Mouse (Mus musculus) hindbrain, postnatal 0 days (tissue): Measurements from ENCODE around the gene 4930595D18Rik. TPM values are rescaled to one million over a fixed set of nuclear protein-coding genes. Genes with fewer than 3 reads are reported as not detected.

Source experiments
- ATAC-seq: fragments of 200-750 bp; cut with Nextera tagmentation; 2 replicates; pipeline ENCODE4 v1.8.0; 2017; ENCODE audit warnings: mild to moderate bottlenecking, moderate TSS enrichment, moderate library complexity
- DNase-seq: peaks from one replicate; pipeline ENCODE4 v3.0.0-alpha.2; 2015; ENCODE audit warnings: low spot score
- H3K27ac ChIP-seq: fragments of 300-500 bp; sonication (generic); 2 replicates; pipeline ENCODE4 v1.5.1; 2014; ENCODE audit warnings: mild to moderate bottlenecking
- H3K27me3 ChIP-seq: fragments of 300-500 bp; sonication (generic); 2 replicates; pipeline ENCODE4 v1.6.1; 2014; ENCODE audit warnings: low read length, mixed read lengths; ENCODE audit not compliant: insufficient read depth
- H3K36me3 ChIP-seq: fragments of 300-500 bp; sonication (generic); 2 replicates; pipeline ENCODE4 v1.6.1; 2014; ENCODE audit warnings: low read length, mixed read lengths; ENCODE audit not compliant: insufficient read depth
- H3K4me1 ChIP-seq: fragments of 300-500 bp; sonication (generic); 2 replicates; pipeline ENCODE4 v1.6.1; 2014; ENCODE audit warnings: antibody characterized with exemption, low read length, mixed read lengths; ENCODE audit not compliant: insufficient read depth
- H3K4me2 ChIP-seq: fragments of 300-500 bp; sonication (generic); 2 replicates; pipeline ENCODE4 v1.6.1; 2014; ENCODE audit warnings: low read depth, mild to moderate bottlenecking, low read length, moderate library complexity, mixed read lengths
- H3K4me3 ChIP-seq: fragments of 300-500 bp; sonication (generic); 2 replicates; pipeline ENCODE4 v1.5.1; 2014; ENCODE audit warnings: low read length
- H3K9ac ChIP-seq: fragments of 300-500 bp; sonication (generic); replicated peaks from 2 replicates; pipeline ENCODE4 v1.6.1; 2014; ENCODE audit warnings: mild to moderate bottlenecking, low read length, moderate library complexity, mixed read lengths
- H3K9me3 ChIP-seq: fragments of 300-500 bp; sonication (generic); 2 replicates; pipeline ENCODE4 v1.6.1; 2016; ENCODE audit warnings: low read length, mixed read lengths
- CTCF ChIP-seq: IDR thresholded peaks from 2 replicates; pipeline ENCODE4 v1.5.1; 2016; ENCODE audit warnings: antibody characterized with exemption, control low read depth, low read depth
- WGBS: fragments of 180-500 bp; shearing (Covaris S2); extraction: QIAGEN DNeasy Blood & Tissue Kit; methylation state at CpG from one replicate; pipeline ENCODE4 v1.1.7; 2014; 5-methylcytosine and 5-hydroxymethylcytosine counted together
- polyA plus RNA-seq: library from polyadenylated mRNA; unstranded; fragments of >200 nt; fragmentation: Nextera tagmentation; extraction: Ambion mirVana; gene quantifications from 2 replicates; pipeline ENCODE4 v1.2.1, GENCODE M21; 2015
- total RNA-seq: library from RNA; depleted of rRNA; stranded (reverse); fragments of >200 nt; gene quantifications from 2 replicates; pipeline ENCODE4 v1.2.3, GENCODE M21; 2014

4930595D18Rik gene
- total and polyA plus RNA-seq, 2 experiments from 2014 or later = not detected

- Histone ChIP-seq H3K9ac (no peak overlapping the region), H3K4me2 (no peak overlapping the region), H3K9me3 (no peaks in the 10 kb centered on the region), H3K4me3 (no peak overlapping the region), H3K4me1 (peaks cover 20% of the 10 kb centered on the region), H3K27ac (0 out of 2 replicates have a peak overlapping the region, but pooled peaks have one; percentile 58), H3K36me3 (no peaks in the 10 kb centered on the region), H3K27me3 (no peaks in the 10 kb centered on the region)
- WGBS = 92% methylated on average over 2 of the region's 2 CpGs
- no peak for TF ChIP-seq CTCF
- DNase-seq = no peak
- ATAC-seq = no peak
Observed at GRCm38 (mm10) chr12:111144598-111144997, 39.7 kb downstream of the 4930595D18Rik start.

DNA sequence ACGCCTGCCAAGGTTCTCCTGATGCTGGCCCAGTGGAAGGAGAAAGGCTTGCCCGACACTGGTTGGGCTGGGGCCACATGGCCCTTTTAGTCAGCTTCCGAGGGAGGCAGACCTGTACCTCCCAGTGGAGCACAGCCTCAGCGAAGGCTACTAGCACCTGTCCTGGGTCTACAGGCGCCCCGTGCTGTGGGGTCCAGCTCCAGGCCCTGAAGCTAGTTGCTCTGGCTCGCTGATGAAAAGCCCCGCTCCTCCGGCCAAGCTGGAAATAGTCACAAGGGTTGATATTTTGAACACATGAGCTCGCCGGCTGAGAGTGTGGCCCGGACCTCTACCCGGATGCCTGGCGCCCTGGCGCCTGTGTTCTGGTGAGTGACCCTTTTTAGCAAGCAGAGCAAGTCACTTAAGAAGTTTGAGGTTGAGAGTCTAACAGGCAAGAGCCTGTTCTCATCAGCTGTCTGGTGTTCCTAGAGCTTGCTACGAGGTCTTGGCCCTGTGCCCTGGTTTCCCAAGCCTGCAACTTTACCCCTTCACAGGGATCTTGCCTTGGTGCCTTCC, 40.7 kb downstream of the 4930595D18Rik start:
- no peak for TF ChIP-seq CTCF
- no peaks in the 10 kb centered on the region for H3K9me3 ChIP-seq
- H3K27me3 ChIP-seq = no peaks in the 10 kb centered on the region
- no peak for DNase-seq
- H3K4me3 ChIP-seq = no peak overlapping the region
- peak; percentile 63; the same call in 1 of the 2 replicates for ATAC-seq
- no peaks in the 10 kb centered on the region for H3K36me3 ChIP-seq
- no peak overlapping the region; the same call in 1 of the 2 replicates for H3K9ac ChIP-seq
- peak overlapping the region; percentile 79 for H3K27ac ChIP-seq
- peak overlapping the region; percentile 33 for H3K4me2 ChIP-seq
- peaks cover 20% of the 10 kb centered on the region for H3K4me1 ChIP-seq
- 38% methylated on average over 16 of the region's 16 CpGs for WGBS

- no peak overlapping the region; the same call in none of the 2 replicates for H3K9ac ChIP-seq
- TF ChIP-seq CTCF = peak; percentile 49
Observed at GRCm38 (mm10) chr12:111143005-111143508, 41.2 kb downstream of the 4930595D18Rik start.

DNA sequence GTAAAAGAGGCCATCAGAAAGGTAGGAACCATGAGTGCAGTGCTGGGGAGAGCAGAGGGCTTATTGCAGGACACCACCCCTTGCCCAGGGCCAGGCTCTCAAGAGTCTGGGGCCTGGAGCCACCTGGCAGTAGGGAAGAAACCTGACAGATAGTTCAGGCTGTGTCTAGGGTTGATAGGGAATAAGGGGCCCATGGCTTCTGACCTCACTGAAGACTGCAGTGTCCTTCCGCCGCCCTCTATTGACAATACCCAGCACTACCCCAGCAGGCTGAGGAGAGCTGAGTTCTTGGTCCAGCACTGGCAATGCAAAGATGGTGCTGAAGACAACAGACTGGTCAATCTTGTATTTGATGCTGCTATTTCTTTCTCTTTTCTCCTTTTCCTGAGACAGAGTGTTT, 47.2 kb downstream of the 4930595D18Rik start:
- H3K9me3 ChIP-seq = no peaks in the 10 kb centered on the region
- H3K9ac ChIP-seq = no peak overlapping the region
- H3K4me3 ChIP-seq = no peak overlapping the region
- no peaks in the 10 kb centered on the region for H3K27me3 ChIP-seq
- 0 out of 2 replicates have a peak, but pooled peaks cover 13% of the 10 kb centered on the region for H3K4me1 ChIP-seq
- ATAC-seq (no peak), DNase-seq (no peak)
- no peak overlapping the region for H3K27ac ChIP-seq
- peak; percentile 8; the same call in 1 of the 2 replicates for TF ChIP-seq CTCF
- no peak overlapping the region for H3K4me2 ChIP-seq
- H3K36me3 ChIP-seq = no peaks in the 10 kb centered on the region
- 65% methylated on average over 2 of the region's 2 CpGs for WGBS

More at GRCm38 (mm10) chr12:111143005-111143508, 41.2 kb downstream of the 4930595D18Rik start:
- Histone ChIP-seq H3K4me3 (no peak overlapping the region), H3K36me3 (no peaks in the 10 kb centered on the region), H3K9me3 (no peaks in the 10 kb centered on the region), H3K4me2 (peak overlapping the region; percentile 33), H3K27ac (peak overlapping the region; percentile 79), H3K27me3 (no peaks in the 10 kb centered on the region), H3K4me1 (peaks cover 20% of the 10 kb centered on the region)
- WGBS = 6% methylated on average over 12 of the region's 12 CpGs
- peak; percentile 69 for DNase-seq
- ATAC-seq = peak; percentile 75

GRCm38 (mm10) chr12:111135953-111136352, 48.3 kb downstream of the 4930595D18Rik start:
- Histone ChIP-seq H3K36me3 (no peaks in the 10 kb centered on the region), H3K27ac (no peak overlapping the region), H3K4me2 (no peak overlapping the region), H3K9me3 (no peaks in the 10 kb centered on the region), H3K27me3 (no peaks in the 10 kb centered on the region), H3K9ac (no peak overlapping the region), H3K4me1 (0 out of 2 replicates have a peak, but pooled peaks cover 13% of the 10 kb centered on the region), H3K4me3 (no peak overlapping the region)
- WGBS = 60% methylated on average over 3 of the region's 3 CpGs
- no peak for TF ChIP-seq CTCF
- DNase-seq = no peak
- ATAC-seq = no peak

- no peaks in the 10 kb centered on the region for H3K9me3 ChIP-seq
- TF ChIP-seq CTCF = no peak
- H3K27me3 ChIP-seq = no peaks in the 10 kb centered on the region
- H3K36me3 ChIP-seq = no peaks in the 10 kb centered on the region
- 39% methylated on average over 19 of the region's 19 CpGs for WGBS
- peak; percentile 51 for DNase-seq
- H3K27ac ChIP-seq = peak overlapping the region; percentile 61
- no peak overlapping the region for H3K4me2 ChIP-seq
- no peak overlapping the region for H3K9ac ChIP-seq
- no peak overlapping the region for H3K4me3 ChIP-seq
- ATAC-seq = peak; percentile 47; the same call in 1 of the 2 replicates
- H3K4me1 ChIP-seq = 0 out of 2 replicates have a peak, but pooled peaks cover 13% of the 10 kb centered on the region
Observed at GRCm38 (mm10) chr12:111134791-111135733, 49.2 kb downstream of the 4930595D18Rik start.
